Mouse (Mus musculus): Measurements from ENCODE around the gene Padi2. TPM values are rescaled to one million over a fixed set of nuclear protein-coding genes. Genes with fewer than 3 reads are reported as not detected.

Gene Padi2
- total RNA-seq, 2 experiments from 2014 or later, result 3.4 to 3.5 TPM

DNA sequence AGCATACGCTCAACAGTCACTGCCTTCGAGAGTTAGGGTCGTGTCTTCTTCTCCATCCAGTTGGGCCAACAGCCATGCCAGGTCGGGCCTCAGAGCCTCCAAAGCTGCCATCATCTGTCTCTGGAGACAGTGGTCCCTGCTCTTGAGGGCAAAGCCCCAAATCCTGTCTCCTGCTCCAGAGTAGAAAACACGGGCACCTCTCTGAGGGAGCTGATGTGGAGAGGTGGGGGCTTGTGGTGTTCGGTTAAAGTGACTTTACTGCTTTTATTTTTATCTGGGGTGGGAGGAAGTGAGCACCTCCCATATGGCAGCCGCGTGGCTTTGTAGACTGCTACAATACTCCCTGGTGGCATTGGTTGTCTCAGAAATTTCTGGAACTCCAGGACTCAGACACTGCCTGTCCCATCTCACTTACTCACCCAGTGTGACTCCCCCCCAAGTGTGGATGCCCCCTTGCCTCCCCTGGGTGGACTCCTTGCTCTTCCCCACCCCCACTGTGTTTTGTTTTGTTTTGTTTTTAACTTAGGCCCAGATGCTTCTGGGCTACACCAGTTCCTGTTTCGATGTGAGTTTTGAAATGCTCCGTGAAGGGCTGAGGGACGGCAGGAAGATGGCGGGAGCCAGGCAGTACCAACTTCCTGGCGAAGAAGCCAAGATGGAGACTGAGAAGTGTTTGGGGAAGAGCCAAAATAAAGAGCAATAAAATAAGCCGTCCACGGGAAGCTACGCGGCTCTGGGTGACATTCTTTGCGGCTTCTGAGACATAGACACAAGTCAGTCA is 45.9 kb downstream of the Padi2 start:
- no peak for ATAC-seq (replicated peaks; ENCODE audit: low FRiP score, poor library complexity, severe bottlenecking)

DNA sequence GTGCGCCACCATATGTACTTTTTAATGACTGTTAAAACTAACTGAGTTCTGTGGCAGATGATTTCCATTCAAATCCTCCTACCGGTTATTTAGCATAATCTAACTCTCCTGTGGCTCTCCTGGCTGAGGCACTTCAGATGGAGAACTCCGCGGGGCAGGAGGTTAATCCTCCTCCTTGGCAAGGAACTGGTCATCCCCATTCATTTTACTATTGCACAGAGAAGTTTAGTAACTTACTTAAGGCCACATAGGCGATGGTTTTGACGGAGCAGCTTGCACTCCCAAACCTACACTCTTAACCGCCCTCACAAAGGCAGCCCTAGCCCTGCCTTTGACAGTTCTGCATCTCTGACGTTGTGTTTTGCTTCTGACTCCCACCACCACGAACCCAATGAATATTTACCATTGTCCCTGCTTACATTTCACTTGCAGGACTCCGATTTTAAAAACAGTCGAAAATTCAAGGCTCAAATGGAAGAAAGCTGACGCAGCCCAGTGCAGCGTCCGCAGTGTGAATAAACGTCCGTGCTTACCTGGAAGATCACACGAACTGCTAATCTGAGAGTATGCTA is 51.1 kb downstream of the Padi2 start:
- no peak for ATAC-seq (replicated peaks; ENCODE audit: low FRiP score, poor library complexity, severe bottlenecking)

DNA sequence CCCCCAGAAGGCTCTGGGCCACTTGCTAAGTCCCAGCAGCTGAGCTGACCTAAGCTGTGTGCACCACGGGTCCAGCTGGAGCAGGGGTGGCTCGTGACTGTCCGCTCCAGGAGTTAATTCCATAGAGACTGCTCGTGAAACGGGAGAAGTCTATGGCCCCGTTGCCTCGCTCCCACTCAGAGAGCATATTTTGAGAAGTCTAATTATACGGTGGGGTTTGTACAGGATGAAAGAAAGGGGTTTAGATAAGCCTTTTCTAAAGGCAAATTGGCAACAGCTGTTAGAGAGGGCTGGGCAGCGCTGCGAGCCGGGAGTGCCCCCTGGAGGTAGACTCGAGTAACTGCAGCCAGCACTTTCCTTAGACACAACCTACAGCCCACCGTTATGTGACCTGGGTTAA is 51.6 kb downstream of the Padi2 start:
- 0 out of 2 replicates have a peak, but pooled peaks have one; percentile 40 for ATAC-seq (replicated peaks; ENCODE audit: low FRiP score, poor library complexity, severe bottlenecking)

DNA sequence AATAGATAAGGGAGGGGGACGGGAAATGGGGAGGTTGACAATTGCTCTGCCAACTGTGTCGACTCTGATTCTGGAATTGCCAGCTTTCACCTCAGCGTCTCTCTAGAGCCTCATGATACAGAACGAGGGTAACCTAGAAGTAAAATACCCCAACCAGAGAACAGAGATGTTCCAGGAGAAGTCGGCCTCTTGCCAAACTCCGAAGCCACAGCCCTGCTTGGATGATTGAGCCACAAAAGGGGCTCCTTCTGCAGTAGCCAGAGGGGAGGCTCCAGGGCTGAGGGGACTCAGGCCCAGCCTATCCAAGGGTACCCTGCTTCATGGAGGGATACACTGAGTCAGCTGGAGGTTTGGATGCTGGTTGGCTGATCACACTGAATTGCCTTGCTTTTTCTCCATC is 52.2 kb downstream of the Padi2 start:
- no peak for ATAC-seq (replicated peaks; ENCODE audit: low FRiP score, poor library complexity, severe bottlenecking)

DNA sequence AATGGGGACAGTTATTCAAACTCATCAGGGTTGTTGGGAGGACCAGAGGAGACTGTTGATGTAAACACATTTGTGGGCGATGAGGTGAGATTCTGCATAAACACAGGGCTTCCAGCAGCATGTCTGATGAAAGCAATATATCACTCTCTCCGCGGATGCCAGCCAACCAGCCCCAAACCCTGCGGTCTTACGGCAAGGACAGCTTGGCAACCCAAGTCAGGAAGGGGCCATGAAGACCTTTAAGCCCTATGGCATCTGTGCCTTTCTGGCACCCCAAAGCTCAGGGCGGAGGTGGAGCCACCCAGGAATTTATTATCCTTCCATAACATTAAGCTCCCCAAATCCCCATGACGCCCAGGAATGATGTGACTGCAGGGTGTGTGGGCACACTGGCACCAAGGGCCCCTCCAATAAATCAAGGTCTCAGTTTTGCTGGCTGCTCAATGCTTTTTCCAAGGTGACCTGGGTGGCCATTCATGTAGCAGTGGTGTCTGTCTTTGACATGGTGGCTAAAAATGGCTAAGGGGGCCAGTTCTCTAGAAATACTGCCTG is 53.1 kb downstream of the Padi2 start:
- ATAC-seq (replicated peaks; ENCODE audit: low FRiP score, poor library complexity, severe bottlenecking), result no peak

DNA sequence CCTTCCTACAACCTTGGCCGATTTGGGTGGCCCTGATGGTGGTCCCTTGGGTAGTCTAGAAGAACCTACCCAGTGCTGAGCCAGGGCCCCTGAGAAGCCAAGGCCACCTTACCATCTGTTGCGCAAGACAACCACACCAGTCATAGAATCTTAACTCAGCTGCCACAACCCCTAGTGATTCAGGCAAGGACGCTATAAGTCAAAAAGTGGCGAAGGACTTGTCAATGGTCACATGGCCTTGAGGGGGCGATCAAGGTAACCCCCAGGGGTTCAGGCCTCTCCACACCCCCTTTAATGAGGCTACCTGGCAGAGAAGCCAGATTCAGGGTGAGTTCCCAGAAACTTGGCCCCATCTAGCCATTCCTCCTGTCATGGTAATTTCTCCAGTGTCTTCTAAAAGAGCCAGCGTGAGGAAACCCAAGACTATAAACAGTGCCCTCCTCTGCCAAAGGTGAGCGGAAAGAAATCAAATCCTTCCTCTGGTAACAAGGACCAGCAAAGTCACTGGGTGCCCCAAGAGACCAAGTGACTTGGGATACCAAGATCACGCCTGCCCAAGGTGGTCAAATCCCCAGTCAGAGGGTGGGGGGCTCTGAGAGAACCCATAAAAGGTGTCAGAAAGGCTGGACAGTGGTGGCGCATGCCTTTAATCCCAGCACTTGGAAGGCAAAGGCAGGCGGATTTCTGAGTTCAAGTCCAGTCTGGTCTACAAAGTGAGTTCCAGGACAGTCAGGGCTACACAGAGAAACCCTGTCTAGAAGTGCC is 53.8 kb downstream of the Padi2 start:
- no peak for ATAC-seq (replicated peaks; ENCODE audit: low FRiP score, poor library complexity, severe bottlenecking)

DNA sequence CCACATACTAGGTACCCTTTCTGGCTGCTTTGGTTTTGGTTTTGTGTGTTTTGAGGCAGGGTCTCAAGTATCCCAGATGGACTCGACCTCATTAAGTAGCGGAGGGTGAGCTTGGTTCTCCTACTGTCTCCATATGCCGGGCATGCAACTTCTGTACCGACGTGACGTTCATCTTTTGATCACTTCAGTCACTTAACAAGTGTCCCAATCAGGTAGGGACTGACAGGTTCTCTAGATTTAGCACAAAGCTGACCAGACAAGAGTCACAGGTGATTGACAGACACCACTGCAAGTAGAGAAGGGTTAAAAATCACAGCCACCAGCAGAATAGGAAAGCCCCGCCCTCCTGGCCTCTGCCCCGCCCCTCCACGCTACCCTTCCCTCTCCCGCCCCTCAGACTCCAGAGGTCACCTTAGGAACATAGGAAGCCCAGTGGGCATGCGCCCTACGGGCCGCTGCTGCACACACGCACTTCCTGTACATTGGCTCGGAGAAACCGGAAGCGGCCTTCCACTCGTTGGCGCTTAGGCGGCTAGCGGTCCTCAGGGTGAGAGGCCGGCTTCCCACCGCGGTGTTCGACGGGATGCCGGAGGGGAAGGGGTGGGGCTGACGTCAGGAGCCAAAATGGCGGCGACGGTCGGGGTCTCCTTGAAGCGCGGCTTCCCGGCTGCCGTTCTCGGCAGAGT is 54.8 kb downstream of the Padi2 start, which contains the start of gene Sdhb:
TSS of gene Sdhb (plus strand) at position 423 of the 686 bp plus-strand sequence.
- peak; percentile 94 for ATAC-seq (replicated peaks; ENCODE audit: low FRiP score, poor library complexity, severe bottlenecking)

DNA sequence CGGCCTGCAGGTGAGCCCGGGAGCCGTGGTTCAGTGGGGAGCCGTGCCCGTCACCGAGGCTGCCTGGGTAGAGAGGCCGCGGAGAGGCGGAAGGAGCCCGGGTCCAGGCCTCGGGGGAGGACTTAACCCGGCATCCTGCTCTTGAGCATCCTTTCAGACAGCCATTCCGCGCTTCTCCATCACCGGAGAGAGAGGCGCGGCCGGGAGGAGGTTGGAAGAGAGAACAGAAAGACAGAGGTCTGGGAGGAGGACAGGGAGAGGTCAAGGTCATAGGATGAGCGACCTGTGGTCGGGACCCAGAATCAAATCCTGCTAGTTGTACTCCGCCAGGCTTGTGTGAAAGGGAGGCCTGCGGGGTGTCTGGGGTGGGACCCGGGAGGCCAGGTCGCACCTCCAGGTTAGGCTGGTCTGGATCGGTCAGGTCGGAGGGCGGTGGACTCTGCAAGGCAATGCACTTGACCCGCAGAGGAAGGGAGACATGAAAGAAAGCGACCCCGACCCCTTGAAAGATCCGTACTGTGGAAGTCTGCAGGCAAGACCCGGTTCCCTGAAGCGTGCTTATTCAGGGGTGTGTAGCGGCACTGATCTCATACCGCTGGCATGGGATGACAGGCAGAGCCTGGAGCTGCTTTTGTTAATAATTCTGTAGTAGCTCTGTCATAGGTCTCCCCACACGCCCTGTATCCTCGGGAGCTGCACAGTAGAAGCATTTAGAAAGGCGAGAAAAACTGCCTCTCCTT is 55.5 kb downstream of the Padi2 start:
- ATAC-seq (replicated peaks; ENCODE audit: low FRiP score, poor library complexity, severe bottlenecking), result peak; percentile 15

DNA sequence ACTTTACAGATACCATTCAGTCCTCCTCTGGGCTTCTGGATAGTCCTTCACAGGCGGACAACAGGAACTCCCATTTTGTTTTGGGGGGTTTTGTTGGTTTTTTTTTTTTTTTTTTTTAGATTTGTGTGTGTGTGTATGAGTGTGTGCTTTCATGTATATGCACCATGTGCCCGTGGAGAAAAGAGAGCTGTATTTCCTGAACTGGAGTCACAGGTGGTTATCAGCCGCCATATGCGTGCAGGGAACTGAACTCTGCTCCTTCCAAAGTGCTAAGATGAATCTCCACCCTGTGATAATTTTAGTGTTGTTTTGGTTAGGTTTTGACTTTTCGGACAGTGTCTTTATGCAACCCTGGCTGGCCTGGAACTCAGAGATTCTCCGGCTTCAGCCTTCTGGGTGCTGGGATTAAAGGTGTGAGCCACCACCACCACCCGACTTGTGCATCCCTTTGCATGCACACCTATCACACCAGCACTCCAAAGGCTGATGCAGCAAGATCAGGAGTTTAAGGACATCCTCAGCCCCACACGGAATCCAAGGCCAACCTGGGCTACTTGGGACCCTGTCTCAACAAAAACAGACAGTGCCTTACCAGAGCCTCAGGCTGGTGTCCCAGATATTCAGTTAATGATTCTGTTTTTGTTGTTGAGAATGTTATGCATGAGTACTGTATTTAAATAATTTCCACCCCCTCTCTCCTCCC is 56.2 kb downstream of the Padi2 start:
- no peak for ATAC-seq (replicated peaks; ENCODE audit: low FRiP score, poor library complexity, severe bottlenecking)

DNA sequence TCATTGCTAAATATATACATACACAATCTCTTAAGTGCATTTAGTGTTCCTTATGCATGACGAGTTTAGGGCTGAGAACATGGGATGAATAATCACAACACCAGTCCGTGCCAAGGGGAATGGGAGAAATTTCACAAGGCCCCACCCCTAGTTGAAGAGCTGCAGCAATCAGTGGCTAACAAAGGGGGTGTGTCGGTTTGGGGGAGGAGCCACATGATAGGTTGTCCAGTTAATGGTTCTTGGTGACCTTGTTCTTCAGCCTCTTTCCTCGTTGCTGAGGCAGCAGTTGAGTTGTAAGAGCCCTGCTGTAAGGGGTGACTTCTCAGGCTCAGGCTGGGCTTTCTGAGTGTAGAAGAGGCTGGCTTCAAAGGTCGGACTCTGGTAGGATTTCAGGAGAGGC is 56.8 kb downstream of the Padi2 start:
- no peak for ATAC-seq (replicated peaks; ENCODE audit: low FRiP score, poor library complexity, severe bottlenecking)

DNA sequence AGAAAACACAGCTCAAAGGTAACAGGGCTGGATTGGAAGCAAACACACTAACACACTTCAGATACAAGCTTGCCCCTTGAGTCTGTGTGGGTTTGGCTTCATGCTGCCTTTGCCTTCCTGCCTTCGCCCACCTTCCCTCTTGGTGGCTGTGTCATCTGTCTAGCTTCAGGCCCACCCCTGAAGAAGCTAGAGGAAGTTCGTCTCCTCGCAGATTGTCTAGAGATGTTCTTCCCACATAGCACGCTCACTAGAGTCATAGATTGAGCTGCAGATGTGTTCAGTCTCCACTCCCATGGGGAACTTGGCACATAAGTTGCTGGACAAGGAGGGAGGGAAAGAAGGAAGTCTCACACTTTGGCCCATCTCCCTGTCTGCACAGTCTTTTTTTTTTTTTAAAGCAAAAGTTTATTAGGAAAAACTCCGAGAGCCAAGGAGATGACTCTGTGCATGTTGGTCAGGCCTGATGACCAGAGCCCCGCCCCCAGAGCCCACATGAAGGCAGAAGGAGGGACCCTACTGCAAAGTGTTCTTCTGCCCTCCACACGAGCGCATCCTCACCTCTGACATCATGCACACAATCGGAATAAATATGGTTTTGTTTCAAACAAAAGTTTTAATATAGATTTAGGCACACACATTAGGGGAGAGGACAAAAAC is 57.9 kb downstream of the Padi2 start:
- ATAC-seq (replicated peaks; ENCODE audit: low FRiP score, poor library complexity, severe bottlenecking), result no peak

DNA sequence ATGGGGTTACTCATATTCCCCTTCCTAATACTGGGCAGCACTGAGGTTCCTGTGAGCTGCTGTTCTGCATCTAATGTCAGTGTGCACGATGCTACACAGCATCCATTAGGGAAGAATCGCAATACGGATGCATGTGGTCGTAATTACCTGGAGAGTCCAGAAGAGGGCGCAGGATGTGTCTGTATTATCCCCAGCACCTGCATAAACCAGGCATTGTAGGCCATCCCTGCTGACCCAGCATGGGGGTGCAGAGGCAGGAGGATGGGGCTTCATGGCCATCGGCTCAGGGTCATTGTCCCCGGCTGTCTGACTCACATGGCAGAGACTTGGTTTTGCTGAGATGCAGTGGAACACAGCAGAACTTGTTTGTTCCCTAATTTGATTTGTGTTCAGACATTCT is 58.5 kb downstream of the Padi2 start:
- peak; percentile 50 for ATAC-seq (replicated peaks; ENCODE audit: low FRiP score, poor library complexity, severe bottlenecking)

DNA sequence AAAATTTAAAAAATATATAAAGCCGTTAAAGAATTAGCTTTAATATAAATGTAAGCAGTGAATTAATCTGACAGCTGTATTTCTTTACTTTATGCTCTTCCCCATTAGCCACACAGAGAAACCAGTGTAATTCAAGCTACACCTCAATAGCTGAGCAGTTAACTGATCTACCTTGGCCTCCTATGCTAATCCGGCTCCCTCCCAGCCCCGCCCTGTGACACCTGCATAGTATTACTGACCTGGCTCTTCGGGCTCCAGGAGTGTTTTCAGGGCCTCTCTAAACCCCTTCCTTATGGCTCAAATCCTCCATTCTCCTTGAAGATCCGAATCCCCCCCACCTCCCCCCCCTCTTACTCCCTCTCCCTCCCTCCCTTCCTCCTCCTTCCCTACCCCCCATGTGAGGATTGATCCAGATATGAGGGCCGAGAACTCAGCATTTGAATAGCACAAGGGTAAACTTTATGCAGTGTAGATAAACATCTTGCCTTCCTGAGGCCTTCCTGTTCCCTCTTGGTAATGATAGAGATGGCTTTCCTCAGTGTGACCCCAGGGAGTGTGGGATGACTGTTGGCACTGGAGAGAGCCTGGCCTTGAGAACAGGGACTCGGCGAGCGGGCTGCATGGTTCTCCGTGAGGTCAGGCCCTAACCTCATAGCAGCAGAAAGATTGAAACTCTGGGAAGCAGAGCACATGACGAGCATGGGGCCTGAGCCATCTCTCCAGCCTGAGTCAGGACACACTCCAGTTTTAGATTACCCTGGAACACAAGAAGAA is 61.4 kb downstream of the Padi2 start:
- ATAC-seq (replicated peaks; ENCODE audit: low FRiP score, poor library complexity, severe bottlenecking), result no peak

DNA sequence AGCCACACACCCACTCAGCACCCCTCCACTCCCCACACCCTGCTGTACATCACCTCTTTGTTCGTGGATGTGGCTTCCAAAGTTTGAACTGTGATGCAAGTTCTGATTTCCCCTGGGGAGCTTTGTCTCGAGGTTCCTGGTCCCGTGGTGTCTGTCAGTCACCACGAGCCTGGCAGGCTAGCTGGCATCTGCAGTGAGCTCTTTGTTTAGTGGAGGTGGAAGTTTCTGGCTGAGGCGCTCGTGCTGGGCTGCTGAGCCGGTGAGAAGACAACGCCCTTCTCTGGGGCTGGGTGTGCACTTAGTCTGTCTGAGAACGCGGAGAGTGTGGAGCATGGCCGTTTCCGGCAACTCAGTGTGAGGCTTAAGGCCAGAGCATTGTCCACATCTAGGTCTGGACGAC is 65.5 kb downstream of the Padi2 start:
- ATAC-seq (replicated peaks; ENCODE audit: low FRiP score, poor library complexity, severe bottlenecking), result no peak

DNA sequence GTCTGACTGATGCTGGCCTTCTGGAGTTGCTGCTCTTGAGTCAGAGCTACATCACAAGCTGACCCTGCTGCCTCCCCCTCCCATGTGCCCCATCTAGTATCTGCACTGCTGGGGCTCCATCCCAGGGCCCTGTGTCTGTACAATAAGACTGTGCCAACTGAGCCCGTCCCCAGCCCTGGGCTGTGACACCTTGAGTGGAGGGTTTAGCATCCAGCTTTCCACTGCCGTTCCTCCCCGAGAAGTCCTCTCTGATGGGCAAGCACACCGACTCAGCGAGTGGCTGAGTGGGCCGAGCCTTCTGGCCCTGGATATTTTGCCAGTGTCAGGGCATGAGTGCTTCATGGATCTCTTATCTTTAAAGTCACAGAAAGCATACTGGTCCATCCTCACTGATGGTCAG is 68.3 kb downstream of the Padi2 start:
- no peak for ATAC-seq (replicated peaks; ENCODE audit: low FRiP score, poor library complexity, severe bottlenecking)

DNA sequence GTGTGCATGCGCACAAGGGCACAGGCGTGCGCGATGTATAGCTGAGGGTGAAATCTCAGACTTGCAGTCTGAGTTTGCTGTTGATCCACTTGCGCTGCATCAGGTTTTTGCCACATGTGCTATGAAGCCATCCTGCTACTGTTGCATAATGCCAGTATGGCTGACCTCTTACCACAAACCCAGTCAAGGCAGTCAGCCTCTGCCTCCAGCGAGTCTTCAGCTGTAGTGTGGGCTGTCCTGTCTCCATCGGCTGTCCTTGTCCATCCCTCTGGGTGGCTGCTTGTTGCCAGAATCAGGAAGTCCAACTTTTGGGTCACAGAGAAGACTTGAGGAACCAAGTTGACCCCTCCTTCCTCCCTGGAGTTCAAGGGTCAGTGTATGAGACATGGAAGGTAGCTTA is 69.2 kb downstream of the Padi2 start:
- ATAC-seq (replicated peaks; ENCODE audit: low FRiP score, poor library complexity, severe bottlenecking), result no peak

DNA sequence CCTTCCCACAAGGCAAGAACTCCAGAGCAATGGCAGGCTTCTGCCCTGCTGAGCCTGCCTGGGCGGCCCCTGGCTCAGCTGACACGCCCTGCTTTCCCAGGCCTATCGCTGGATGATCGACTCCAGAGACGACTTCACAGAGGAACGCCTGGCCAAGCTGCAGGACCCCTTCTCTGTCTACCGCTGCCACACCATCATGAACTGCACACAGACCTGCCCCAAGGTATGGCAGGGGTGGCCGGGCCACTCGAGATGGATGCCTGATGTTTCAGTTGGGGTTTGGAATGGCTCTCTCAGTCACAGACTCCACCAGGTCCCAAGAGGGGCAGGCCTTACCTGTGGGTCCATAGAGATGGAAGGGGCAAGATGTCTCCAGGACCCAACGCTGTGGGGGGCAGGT is 71.1 kb downstream of the Padi2 start:
- no peak for ATAC-seq (replicated peaks; ENCODE audit: low FRiP score, poor library complexity, severe bottlenecking)

Measured in erythroid progenitor cell, adult 5-6 weeks (primary cell).